Mouse (Mus musculus): ENCODE measurements around the gene Qrfp.

The Qrfp gene

DNA sequence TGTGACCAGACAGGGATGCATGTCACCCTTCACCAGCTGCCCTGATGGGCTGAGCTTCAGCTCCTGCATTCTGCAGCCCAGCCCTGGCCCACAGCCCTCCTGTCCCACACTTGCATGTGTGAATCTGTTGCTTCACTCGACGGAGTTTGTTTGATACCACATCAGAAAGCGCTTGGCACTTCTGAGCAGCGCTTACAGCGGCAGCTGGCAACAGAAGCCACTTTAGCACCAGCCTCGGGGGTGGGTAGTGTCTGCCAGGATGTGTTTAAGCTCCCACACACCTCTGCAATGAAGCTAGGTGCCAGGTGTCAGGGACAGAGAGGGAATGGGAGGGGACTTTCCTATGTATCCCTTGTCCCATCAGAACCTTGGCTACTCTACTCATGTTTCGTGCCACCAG lies 4.3 kb upstream of the Qrfp start:
- DNase-seq (ENCODE audit: low spot score): no peak

DNA sequence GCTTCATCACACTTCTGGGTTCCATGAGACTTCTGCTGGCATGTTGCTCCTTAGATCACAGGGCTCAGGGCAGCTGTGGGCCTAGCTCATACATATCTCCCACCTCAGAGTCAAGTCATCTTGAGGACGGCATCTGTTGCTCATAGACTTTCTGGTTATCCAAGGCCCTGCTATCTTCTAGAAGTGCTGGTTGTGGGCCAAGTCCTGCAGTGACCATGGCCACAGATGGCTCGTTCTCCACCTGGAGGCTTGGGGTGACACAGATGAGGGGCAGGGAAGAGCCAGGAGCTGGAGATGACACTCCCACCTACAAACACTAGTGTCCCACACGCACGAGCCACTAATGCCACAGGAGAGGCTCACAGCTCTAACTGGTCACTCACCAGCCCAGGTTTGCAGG lies 3.3 kb upstream of the Qrfp start:
- DNase-seq (ENCODE audit: low spot score): no peak

DNA sequence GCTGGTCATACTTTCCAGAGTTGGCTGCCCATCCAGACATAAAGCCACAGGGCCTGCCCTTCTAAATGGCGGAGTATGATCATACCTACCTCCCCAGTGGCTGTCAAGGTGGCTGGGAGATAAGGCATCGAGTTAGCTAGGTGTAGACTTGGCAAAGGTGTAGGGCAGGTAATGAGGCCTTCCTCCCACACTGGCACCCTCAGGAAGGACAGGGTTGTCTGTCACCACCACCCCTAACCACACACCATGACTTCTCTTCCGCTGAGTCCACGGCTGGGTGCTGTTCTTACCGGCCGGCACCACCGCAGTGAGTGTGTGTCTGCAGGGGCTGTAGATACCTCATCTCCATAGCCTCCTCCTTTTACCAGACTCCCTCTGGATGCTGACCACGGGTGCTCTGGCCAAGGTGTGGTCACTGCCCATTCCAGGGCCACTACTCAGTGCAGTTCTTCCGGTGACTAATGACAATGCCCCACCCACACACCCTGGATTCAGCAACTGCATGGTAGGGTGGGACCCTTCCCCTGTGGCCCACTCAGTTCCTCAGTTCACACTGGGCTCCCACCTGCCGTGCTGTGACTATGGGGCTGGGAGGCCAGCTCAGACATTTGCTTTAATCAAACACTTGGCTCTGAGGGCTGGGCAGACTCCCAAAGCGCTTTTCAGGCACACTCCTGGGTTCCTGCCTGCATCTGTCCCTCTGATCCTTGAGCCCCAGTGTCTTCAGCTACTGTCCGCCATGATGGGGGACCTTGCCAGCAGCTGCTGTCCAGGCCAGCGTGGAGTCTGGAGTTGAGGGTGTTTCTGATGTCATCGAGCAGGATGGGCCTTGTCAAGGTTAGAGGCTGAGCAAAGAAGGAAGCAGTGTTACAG lies 942 bp upstream of the Qrfp start:
- no peak for DNase-seq (ENCODE audit: low spot score)

DNA sequence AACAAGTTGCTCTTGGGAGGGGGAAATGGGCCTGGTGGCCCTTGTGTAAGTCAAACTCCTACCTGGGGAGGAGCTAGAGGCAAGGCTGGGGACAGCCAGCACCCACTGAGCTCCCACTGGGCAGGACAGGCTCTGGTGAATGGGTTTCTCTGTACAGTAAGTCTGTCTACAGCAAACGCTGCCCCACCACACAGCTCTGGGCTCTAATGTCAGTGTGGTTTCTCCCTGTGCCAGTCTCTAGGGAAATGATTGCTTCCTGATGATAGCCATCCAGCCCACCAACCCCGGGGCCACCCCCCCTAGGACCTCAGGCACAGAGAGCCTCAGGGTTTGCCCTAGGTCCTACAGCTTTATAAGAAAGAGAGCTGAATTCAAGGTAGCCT lies 1.0 kb downstream of the Qrfp start:
- DNase-seq (ENCODE audit: low spot score): no peak

DNA sequence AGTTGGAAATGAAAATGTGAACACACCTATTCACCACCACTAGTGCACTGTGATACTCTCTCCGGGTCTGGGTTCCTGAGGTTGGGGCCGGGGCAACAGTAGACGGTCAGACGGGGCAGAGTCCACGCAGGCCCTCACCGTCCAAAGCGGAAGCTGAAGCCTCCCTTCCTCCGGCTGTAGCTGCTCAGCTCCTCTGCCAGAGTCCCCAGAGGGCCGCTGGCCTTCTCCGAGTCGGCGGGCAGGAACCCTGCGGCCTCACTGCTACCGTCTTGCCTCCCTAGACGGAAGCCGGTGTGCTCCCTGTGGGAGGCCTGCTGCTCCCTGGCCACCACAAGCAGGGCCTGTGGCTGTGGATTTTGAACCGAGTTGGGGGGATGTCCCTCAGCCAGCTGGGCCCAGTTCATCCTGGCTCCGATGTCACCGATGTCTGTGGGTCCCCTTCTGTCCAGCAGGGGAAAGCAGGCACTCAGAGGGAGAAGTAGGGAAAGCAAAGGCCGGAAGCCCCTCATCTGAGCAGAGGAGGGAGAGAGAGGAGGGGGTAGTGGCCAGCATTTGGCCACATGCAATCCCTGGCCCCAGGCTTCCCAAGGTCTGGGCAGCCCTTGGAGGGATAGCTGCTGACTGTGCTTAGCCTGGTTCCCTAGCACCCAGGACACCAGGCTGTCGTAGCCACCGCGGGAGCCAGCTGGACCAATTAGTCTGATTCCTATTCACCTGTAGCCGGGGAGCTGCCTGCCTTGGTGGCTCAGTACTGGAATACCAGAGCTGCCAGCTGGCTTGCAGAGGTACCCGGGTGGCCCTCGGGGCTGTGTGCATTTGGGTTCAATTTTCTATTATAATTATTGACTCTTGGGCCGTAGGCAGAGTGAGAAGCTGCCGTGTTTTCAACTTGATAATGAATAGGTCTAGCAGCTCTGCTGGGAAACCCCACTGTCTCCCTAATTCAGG lies 1.7 kb downstream of the Qrfp start:
- DNase-seq (ENCODE audit: low spot score): no peak

DNA sequence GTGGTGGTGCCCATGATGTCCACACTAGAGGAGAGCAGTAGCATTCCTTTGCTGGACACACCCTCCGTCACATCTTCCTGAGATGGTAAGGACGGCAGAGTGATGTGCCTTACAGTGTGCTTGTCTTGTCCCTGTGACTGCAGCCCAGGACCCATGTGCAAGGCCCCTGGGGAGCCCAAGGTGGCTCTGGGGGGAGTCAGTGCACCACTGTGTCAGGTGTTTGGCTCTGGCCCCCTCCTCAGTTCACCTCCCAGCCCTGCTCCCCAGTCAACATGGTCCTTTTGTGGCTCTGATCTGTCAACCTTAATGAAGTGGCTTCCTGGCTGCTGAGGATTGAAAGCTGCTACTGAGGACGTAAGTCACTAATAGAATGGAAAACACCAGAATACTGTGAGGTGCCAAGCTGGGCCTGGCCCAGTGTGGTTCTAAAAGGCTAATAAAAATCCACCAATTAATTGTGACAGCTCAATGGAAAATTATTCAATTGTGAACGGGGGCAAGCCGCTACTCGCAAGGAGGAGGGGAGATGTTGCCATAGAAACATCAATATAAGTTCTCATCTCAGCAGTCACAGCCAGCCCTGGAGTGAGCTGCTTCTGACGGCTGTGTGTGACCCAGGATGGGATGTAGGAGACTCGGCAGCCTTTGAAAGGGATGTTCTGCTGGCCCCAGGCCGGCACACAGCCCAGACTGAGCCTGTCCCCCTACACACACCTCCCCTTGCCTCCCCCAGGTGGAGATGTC lies 3.6 kb downstream of the Qrfp start:
- DNase-seq (ENCODE audit: low spot score): no peak

DNA sequence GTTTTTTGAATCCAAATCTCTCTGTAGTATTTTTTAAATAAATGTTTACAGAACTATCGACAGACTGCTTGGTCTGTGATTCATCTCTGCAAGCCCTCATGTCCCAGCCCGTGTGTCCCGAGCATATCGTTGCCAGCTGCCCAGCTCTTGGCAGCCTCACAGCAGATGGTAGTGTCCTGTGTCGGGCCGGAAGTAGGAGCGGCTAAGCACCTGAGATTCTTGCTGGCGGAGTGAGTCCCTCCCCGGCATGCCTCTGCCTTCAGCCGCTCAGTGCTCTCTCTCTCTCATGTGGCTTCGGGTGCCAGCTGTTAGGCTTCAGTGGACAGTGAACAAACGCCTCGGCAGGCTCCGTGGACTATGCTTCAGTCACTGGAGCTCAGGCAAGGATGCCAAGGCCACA lies 6.9 kb downstream of the Qrfp start:
- DNase-seq (ENCODE audit: low spot score): no peak

DNA sequence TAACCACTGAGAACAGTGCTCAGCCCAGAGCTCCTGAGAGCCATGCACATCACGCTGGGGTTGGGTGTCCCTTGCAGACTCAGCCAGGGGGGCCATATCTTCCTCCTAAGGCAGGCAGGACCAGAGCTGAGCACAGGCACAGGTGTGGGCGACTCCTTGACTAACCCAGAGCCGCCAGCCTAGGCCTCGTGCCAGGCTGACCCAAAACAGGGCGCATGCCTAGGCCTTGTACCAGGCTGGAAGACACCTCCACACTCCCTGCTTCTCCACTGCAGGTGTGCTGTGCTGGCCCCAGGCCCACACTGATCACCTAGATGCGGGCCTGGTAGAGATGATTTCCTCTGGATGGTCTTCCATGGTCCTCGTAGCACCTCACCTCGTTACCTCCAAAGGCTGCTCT lies 7.6 kb downstream of the Qrfp start:
- no peak for DNase-seq (ENCODE audit: low spot score)

DNA sequence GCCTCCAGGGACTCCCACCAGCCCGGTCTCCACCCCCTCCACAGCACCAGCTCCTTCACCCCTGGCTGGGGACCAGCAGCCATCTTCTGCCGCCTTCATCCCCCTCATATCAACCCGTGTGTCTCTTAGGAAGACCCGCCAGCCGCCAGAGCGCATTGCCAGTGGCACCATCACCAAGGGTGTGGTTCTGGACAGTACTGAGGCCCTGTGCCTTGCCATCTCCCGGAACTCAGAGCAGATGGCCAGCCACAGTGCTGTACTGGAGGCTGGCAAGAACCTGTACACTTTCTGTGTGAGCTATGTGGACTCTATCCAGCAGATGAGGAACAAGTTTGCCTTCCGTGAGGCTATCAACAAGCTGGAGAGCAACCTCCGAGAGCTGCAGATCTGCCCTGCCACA lies 9.0 kb downstream of the Qrfp start:
- DNase-seq (ENCODE audit: low spot score): no peak

DNA sequence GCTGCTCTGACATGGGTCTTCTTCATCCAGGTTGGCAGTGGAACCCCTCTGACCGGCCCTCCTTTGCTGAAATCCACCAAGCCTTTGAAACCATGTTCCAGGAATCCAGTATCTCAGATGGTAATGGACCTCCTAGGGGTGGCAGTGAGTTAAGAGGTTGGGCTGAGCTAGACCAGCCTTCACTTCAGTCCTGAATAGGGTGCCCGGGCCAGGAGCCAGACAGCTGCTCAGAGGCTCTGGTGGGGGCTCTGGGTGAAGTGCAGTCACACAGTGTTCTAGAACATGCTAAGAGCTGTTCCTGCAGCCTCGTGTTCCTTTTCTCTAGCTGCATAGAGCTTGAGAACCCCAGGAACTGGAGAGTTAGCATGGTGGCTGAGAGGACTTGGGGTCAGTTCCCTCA lies 13.4 kb downstream of the Qrfp start:
- no peak for DNase-seq (ENCODE audit: low spot score)

DNA sequence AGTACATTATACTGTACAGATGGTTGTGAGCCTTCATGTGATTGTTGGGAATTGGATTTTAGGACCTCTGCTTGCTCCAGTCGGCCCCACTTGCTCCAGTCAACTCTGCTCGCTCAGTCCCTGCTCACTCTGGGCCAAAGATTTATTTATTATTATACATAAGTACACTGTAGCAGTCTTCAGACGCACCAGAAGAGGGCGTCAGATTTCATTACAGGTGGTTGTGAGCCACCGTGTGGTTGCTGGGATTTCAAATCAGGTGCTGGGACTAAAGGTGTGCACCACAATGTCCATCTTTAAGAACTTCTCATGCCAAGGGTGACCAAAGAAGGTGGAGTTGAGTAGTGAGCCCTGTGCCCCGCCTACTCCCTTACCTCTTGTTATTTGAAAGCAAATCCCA lies 17.8 kb downstream of the Qrfp start:
- DNase-seq (ENCODE audit: low spot score): no peak

DNA sequence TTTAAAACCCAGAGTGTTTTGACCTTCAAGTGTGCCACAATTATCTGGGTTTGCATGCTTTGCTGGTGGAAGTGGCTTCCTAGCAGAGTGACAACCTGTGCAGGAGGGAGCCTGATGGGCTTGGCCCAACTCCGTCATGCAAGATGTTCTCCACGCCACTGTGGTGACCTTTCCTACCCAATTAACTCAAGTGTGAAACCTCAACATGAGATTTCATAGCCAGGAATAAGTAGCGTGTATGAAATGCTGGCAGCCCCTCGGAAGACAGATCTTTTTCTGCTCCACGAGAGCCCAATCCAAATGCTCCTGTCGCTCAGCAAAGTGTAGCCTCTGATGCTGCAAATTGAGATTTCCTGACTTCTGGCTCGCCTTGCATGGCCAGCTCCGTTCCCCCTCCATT lies 19.1 kb downstream of the Qrfp start:
- DNase-seq (ENCODE audit: low spot score): no peak

DNA sequence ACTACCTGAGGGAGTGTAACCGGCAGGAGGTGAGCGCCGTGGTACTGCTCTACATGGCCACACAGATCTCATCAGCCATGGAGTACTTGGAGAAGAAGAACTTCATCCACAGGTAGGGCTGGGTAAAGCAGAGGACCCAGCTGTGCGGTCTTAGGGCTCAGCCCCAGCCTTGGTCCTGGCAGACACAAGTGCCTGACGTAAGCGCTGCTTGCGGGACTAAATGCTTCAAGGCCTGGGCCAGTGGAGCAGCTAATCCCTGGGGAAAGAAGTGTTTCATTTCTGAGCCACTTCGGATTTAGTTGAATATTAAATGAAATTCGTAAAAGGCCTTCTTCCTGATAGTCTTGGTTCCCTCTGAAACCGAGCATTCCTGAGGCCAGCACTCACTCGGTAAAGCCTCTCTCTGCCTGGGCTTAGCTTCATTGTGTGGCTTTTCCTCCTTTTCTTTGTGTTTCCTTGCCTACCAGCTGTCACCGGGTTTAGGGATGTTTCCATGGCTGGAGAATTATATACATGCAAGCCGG lies 19.6 kb downstream of the Qrfp start:
- DNase-seq (ENCODE audit: low spot score): no peak

DNA sequence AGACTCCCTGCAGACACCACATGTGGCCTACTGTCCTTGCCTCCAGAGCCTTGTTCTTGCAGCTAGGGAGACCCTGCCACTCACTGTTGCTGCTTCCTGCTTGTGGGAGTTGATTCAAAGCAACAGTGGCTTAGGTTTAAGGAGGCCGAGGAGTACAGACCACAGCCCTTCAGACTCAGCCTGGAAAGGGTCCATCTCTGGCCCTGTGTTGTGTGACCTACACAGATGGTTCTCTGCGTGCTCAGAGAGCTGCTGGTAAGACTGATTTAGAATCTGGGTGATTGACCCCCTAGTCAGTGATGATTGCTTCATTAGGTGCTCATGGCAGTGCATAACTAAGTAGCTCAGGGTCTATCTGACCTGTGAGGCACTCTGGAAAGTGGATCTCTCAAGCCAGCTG lies 21.2 kb downstream of the Qrfp start:
- DNase-seq (ENCODE audit: low spot score): no peak

DNA sequence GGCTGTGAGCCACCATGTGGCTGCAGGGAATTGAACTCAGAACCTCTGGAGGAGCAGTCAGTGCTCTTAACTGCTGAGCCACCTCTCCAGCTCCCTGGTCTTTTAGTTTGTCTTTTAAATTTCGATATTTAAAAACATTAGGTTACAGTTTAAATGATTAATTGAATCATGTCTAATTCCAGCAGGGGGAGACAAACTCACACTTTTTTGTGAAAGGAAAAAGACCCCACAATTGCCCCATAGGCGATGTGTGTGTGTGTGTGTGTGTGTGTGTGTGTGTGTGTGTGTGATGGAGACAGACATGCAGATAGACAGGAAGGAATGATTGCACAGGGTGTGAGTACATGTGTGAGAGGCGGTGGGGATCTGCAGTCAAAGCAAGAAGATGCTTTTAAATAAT lies 22.2 kb downstream of the Qrfp start:
- no peak for DNase-seq (ENCODE audit: low spot score)

DNA sequence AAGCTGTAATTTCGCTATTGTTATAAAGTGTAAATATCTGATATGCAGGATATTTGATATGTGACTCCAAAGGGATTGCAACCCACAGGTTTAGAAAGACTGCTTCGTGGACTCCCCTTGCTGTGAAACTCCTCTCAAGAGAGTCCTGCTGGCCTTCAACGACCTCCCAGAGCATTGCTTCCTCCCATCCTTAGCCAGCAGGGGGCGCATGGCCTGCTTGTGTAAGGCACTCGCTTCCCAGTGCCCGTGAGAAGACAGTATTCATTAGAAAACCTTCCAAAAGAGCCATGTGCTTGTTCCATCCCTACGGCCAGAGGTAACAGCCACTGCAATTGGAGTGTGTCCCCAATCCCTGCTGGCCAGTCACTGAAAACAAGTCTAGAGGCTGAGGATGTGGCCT lies 23.4 kb downstream of the Qrfp start:
- DNase-seq (ENCODE audit: low spot score): peak; percentile 68

DNA sequence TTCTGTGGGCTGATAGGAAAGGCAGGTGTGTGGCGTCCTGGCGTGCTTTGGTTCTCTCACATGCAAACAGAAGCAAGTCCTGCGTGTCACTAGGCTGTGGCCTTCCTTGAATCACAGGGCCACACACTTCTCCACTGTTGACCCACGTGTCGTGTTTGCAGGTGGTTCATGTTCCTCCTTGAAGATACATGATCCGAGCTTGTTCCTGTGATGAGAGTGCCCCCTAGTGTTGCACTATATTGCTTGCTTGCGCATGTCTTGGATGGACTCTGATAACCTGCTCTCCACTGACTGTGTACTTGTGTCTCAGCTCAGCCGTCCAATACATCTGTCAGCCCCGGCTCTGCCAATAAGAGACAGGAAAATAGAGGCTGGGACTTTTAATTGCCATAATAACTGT lies 25.3 kb downstream of the Qrfp start:
- DNase-seq (ENCODE audit: low spot score): peak; percentile 72

DNA sequence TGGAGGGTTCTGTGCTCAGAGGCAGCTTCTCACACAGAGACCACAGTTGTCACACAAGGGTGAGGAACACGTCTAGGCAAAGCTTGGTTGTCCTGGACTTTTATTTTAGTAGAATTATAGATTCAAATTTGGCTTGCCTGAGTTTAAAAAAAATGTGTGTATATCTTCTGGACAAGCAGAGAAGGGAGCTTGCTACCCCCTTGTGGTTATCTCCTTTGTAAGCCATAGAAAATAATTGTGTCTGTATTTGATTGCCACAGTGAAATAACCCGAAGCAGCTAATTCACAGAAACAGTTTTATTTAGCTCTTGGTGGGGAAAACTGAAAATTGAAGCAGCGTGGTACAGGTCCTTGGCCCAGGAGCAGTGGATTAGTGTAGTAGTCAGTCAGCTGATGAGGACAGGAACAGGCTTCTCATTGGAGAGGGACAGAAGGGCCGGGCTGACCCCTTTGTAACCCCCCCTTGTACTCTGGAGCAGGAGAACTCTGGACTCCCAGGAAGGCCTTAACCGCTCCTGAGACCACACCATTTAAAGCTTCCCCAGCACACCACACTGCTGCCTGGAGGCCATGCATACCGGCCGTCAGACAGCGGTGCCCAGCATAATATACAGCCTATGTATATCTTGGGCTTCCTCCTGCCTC lies 27.3 kb downstream of the Qrfp start:
- no peak for DNase-seq (ENCODE audit: low spot score)

DNA sequence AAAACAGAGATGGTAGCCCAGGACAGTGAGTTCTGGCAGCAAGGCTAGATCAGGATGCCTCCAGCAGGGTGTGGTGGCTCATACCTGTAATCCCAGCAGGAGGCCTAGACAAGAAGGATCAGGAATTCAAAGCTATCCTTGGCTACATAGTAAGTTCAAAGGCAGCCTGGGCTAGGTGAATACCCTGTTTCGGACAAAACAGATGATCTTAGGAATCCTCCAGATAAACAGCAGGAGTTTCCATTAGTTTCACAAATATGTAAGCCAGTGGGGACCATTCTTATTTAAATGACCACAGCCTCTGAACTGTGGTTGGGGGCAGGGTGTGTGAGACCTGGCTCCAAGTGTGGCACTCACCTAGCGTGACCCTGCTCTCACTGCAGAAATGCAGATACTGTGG lies 31.1 kb downstream of the Qrfp start:
- DNase-seq (ENCODE audit: low spot score): no peak

DNA sequence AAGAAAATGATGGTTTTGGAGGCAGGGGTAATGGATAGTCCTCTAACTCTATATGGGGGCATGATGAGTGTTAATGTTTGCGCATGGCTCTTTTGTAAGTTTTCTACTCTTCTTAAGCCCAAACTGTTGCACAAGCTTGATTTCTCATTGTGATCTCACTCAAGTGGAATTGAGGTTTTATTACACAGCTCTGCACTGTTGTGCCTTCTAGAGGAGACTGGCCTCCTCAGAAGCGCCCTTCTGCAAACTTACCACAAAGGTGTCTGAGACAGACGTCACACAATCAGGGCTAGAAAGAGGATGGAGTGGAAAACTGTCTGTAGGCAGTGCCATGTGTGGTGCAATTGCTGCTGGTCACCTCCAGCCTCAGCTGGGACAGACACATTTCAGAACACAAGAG lies 33.9 kb downstream of the Qrfp start:
- DNase-seq (ENCODE audit: low spot score): no peak

DNA sequence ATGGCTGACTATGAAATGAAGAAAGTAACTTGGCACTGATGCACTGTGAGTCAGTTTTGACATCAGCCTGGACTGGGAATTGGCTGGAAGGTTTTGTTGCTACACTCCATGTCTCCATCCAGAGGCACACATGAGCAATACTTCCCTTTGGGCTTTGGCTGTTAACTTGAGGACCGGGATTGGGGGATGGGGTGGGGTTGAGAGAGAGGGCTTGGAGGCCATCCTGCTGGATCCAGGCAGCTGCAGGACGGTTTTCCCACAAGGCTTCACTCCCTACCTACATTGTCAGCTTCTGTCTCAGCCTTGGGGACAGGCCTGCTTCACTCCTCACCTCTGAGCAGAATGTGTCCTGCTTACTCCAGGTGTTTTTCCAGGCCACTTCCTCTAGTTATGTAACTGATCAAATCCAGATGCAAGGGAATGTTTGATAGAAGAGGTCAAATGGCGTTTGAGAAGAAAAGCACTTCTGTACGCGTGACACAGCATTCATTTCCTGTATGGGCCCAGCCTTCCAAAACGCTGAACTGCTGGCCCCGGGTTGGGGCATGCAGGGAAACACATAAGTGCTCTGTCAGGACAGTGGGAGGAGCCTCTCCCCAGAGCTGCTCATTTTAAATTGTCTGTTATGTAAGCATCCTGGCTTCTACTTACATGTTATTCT lies 39.5 kb downstream of the Qrfp start:
- no peak for DNase-seq (ENCODE audit: low spot score)

Data from c-Kit-positive CD71-positive TER-119-positive erythroid progenitor cells, embryonic 14.5 days (primary cell).